In genomic region chr13:28991899-28992664, GRCm38 (mm10) we compare ENCODE assay signal across 10 mouse cellular contexts. TPM values are rescaled to one million over a fixed set of nuclear protein-coding genes. Genes with fewer than 3 reads are reported as not detected.
DNase-seq lines count a peak whose midpoint lies in the region; ATAC-seq and TF ChIP-seq lines count a peak whose summit lies in the region.
"Had no signal": no experiment of that assay in that cellular context is flagged by ENCODE, and none has a peak within 500 bp of the region (broad histone marks: within the 10 kb centered on the region; RNA-seq: fewer than 3 reads in every experiment).

No protein-coding gene starts in this region.

- H3K9me3 ChIP-seq in heart, embryonic 12.5 days (replicated peaks) = no peaks in the 10 kb centered on the region
- H3K9me3 ChIP-seq in CH12.LX (replicated peaks; ENCODE audit: low read length) = no peaks in the 10 kb centered on the region
- no peaks in the 10 kb centered on the region for H3K9me3 ChIP-seq in lung, embryonic 15.5 days
- H3K9me3 ChIP-seq in stomach, embryonic 16.5 days (replicated peaks; ENCODE audit: control insufficient read depth, low read length) = no peaks in the 10 kb centered on the region
- no peaks in the 10 kb centered on the region for H3K9me3 ChIP-seq in liver, postnatal 0 days (ENCODE audit: low read length)
- H3K9me3 ChIP-seq: neural tube, embryonic 15.5 days had no signal

- no peak for TF ChIP-seq EP300 in CH12.LX (IDR thresholded peaks at IDR 0.05; ENCODE audit: low read length)
- TF ChIP-seq EP300 in liver, postnatal 0 days (IDR thresholded peaks at IDR 0.05; ENCODE audit: low read depth) = no peak

- no peak for TF ChIP-seq CTCF in CH12.LX (conservative IDR thresholded peaks at IDR 0.05 in 1 of 2, IDR thresholded peaks at IDR 0.05 in 1 of 2; ENCODE audit: low read depth in 2 of 2, low read length in 2 of 2)
- no peak for TF ChIP-seq CTCF in liver, postnatal 0 days (IDR thresholded peaks at IDR 0.05; ENCODE audit: low read depth)
- TF ChIP-seq CTCF in cerebellum, adult 2 months (IDR thresholded peaks at IDR 0.05; ENCODE audit: borderline replicate concordance, insufficient read depth, low read depth, low read length) = no peak

- in situ Hi-C loops in CH12.LX (cut with MboI; ENCODE audit: low pct_ligation_motif_present, low pct_unique_long_range_greater_than_20kb, low sequenced_read_pairs) = no loop called here

- no peak overlapping the region for H3K9ac ChIP-seq in heart, embryonic 12.5 days
- peak overlapping the region; percentile 63 for H3K9ac ChIP-seq in CH12.LX (ENCODE audit: insufficient read depth, low read depth)
- no peak overlapping the region for H3K9ac ChIP-seq in lung, embryonic 15.5 days
- H3K9ac ChIP-seq in stomach, embryonic 16.5 days (ENCODE audit: low read length) = no peak overlapping the region
- H3K9ac ChIP-seq in liver, postnatal 0 days (replicated peaks) = no peak overlapping the region
- H3K9ac ChIP-seq: neural tube, embryonic 15.5 days had no signal

- no peaks in the 10 kb centered on the region for H3K27me3 ChIP-seq in heart, embryonic 12.5 days (replicated peaks)
- no peaks in the 10 kb centered on the region for H3K27me3 ChIP-seq in CH12.LX (replicated peaks)
- H3K27me3 ChIP-seq in lung, embryonic 15.5 days = no peaks in the 10 kb centered on the region
- no peaks in the 10 kb centered on the region for H3K27me3 ChIP-seq in stomach, embryonic 16.5 days (ENCODE audit: control insufficient read depth, insufficient read depth, low read length)
- no peaks in the 10 kb centered on the region for H3K27me3 ChIP-seq in liver, postnatal 0 days (ENCODE audit: insufficient read depth, low read length)
- H3K27me3 ChIP-seq in cerebellum, adult 2 months (ENCODE audit: control insufficient read depth, insufficient read depth, low read length) = no peaks in the 10 kb centered on the region
- H3K27me3 ChIP-seq: neural tube, embryonic 15.5 days had no signal

- no peak overlapping the region for H3K4me3 ChIP-seq in heart, embryonic 12.5 days
- peak overlapping the region; percentile 17 to 42 (median 41) for H3K4me3 ChIP-seq in CH12.LX (replicated peaks in 1 of 3; ENCODE audit: low read depth in 2 of 3, low read length in 2 of 3, poor library complexity in 1 of 3)
- no peak overlapping the region for H3K4me3 ChIP-seq in lung, embryonic 15.5 days
- no peak overlapping the region for H3K4me3 ChIP-seq in stomach, embryonic 16.5 days (replicated peaks; ENCODE audit: low read length)
- H3K4me3 ChIP-seq in liver, postnatal 0 days (ENCODE audit: low read depth, low read length) = no peak overlapping the region
- no peak overlapping the region for H3K4me3 ChIP-seq in cerebellum, adult 2 months (replicated peaks; ENCODE audit: insufficient read depth, low read depth, low read length)
- H3K4me3 ChIP-seq: neural tube, embryonic 15.5 days had no signal

- H3K27ac ChIP-seq in heart, embryonic 12.5 days (ENCODE audit: poor library complexity, severe bottlenecking) = peak overlapping the region; percentile 87
- H3K27ac ChIP-seq in CH12.LX (ENCODE audit: insufficient read depth, low read depth) = peak overlapping the region; percentile 65
- peak overlapping the region; percentile 74 for H3K27ac ChIP-seq in lung, embryonic 15.5 days
- H3K27ac ChIP-seq in stomach, embryonic 16.5 days (ENCODE audit: low read length) = peak overlapping the region; percentile 15; the same call in 1 of the 2 replicates
- H3K27ac ChIP-seq in liver, postnatal 0 days (ENCODE audit: low read depth) = no peak overlapping the region
- H3K27ac ChIP-seq in cerebellum, adult 2 months (ENCODE audit: insufficient read depth, low read length) = no peak overlapping the region
- H3K27ac ChIP-seq: neural tube, embryonic 15.5 days had no signal

- ATAC-seq in heart, embryonic 12.5 days (ENCODE audit: insufficient number of reproducible peaks, low FRiP score) = peak; percentile 48; the same call in 1 of the 2 replicates
- peak; percentile 84 for ATAC-seq in lung, embryonic 15.5 days (ENCODE audit: borderline replicate concordance, extremely low read depth, low FRiP score, low TSS enrichment)
- ATAC-seq in stomach, embryonic 16.5 days (ENCODE audit: insufficient read depth, low FRiP score) = peak; percentile 71
- ATAC-seq in liver, postnatal 0 days = no peak

- dilution Hi-C loops in CH12.LX (cut with MboI; ENCODE audit: extremely low pct_ligation_motif_present, extremely low pct_unique_long_range_greater_than_20kb, low sequenced_read_pairs) = no loop called here

- peaks cover 34% of the 10 kb centered on the region for H3K4me1 ChIP-seq in heart, embryonic 12.5 days (replicated peaks)
- H3K4me1 ChIP-seq in CH12.LX (ENCODE audit: control insufficient read depth in 1 of 2, insufficient read depth in 2 of 2) = peaks cover 10 to 45% of the 10 kb centered on the region in 2 experiments
- peaks cover 35% of the 10 kb centered on the region for H3K4me1 ChIP-seq in lung, embryonic 15.5 days
- peaks cover 12% of the 10 kb centered on the region; the same call in 1 of the 2 replicates for H3K4me1 ChIP-seq in stomach, embryonic 16.5 days (ENCODE audit: control insufficient read depth, insufficient read depth, low read length)
- peaks cover 13% of the 10 kb centered on the region for H3K4me1 ChIP-seq in liver, postnatal 0 days (ENCODE audit: insufficient read depth)
- no peaks in the 10 kb centered on the region for H3K4me1 ChIP-seq in cerebellum, adult 2 months (ENCODE audit: control insufficient read depth, insufficient read depth, low read length)
- H3K4me1 ChIP-seq: neural tube, embryonic 15.5 days had no signal

- WGBS in heart, embryonic 12.5 days = 27% methylated on average over 7 of the region's 7 CpGs
- WGBS in lung, embryonic 15.5 days = 21% methylated on average over 7 of the region's 7 CpGs
- WGBS in stomach, embryonic 16.5 days = 28% methylated on average over 7 of the region's 7 CpGs
- 41% methylated on average over 7 of the region's 7 CpGs for WGBS in liver, postnatal 0 days (ENCODE audit: insufficient replicate concordance)
- 86% methylated on average over 7 of the region's 7 CpGs for WGBS in cerebellum, adult 2 months

- no peak for TF ChIP-seq RAD21 in CH12.LX (IDR thresholded peaks at IDR 0.05; ENCODE audit: low read depth, low read length)

- DNase-seq in heart, postnatal 4 days = no peak
- DNase-seq in CH12.LX (ENCODE audit: extremely low read depth) = peak; percentile 34
- no peak for DNase-seq in cerebellum, adult 9-11 months
- DNase-seq in liver, postnatal 0 days = no peak
- DNase-seq in cerebellum, adult 2 months = no peak
- DNase-seq: kidney, adult 2 months had no signal

- no peaks in the 10 kb centered on the region for H3K79me2 ChIP-seq in CH12.LX (replicated peaks; ENCODE audit: control insufficient read depth, extremely low read depth, insufficient read depth, poor library complexity, severe bottlenecking)

- H3K4me2 ChIP-seq in heart, embryonic 12.5 days = peak overlapping the region; percentile 6
- H3K4me2 ChIP-seq in CH12.LX (ENCODE audit: insufficient read depth, low read depth, poor library complexity, severe bottlenecking) = peak overlapping the region; percentile 91
- H3K4me2 ChIP-seq in lung, embryonic 15.5 days = peak overlapping the region; percentile 29; the same call in 1 of the 2 replicates
- H3K4me2 ChIP-seq in stomach, embryonic 16.5 days (ENCODE audit: low read depth, low read length) = no peak overlapping the region
- H3K4me2 ChIP-seq in liver, postnatal 0 days (ENCODE audit: low read depth, low read length) = no peak overlapping the region
- H3K4me2 ChIP-seq: neural tube, embryonic 15.5 days had no signal

- no peaks in the 10 kb centered on the region for H3K36me3 ChIP-seq in heart, embryonic 12.5 days
- H3K36me3 ChIP-seq in CH12.LX (replicated peaks in 1 of 2; ENCODE audit: control insufficient read depth in 1 of 2, insufficient read depth in 1 of 2, low read length in 1 of 2) = no peaks in the 10 kb centered on the region
- H3K36me3 ChIP-seq in lung, embryonic 15.5 days = no peaks in the 10 kb centered on the region
- H3K36me3 ChIP-seq in stomach, embryonic 16.5 days (ENCODE audit: control insufficient read depth, insufficient read depth, low read length) = no peaks in the 10 kb centered on the region
- H3K36me3 ChIP-seq in liver, postnatal 0 days (replicated peaks; ENCODE audit: insufficient read depth, low read length) = no peaks in the 10 kb centered on the region
- H3K36me3 ChIP-seq: neural tube, embryonic 15.5 days had no signal

- no peak; the same call in 1 of the 2 replicates for TF ChIP-seq POLR2A in CH12.LX (IDR thresholded peaks at IDR 0.05; ENCODE audit: low read depth, low read length)
- TF ChIP-seq POLR2A in cerebellum, adult 2 months (IDR thresholded peaks at IDR 0.05; ENCODE audit: borderline replicate concordance, insufficient read depth, low read length) = no peak

TF ChIP-seq in CH12.LX, 34 proteins besides CTCF, POLR2A, EP300 and RAD21:
- no peak for TF ChIP-seq SMC3 (IDR thresholded peaks at IDR 0.05; ENCODE audit: low read depth, low read length)
- TF ChIP-seq CHD1 (IDR thresholded peaks at IDR 0.05; ENCODE audit: low read depth, low read length) = no peak
- TF ChIP-seq SIN3A (IDR thresholded peaks at IDR 0.05; ENCODE audit: low read length) = no peak

RNA-seq across cellular contexts. Expression of gene Sox4, which starts 38.6 kb away (rescaled TPM):
- polyA plus RNA-seq in heart, embryonic 12.5 days (2016; fragmentation: Nextera tagmentation; extraction: Ambion mirVana) = 78.2 and 84.1 TPM in 2 replicates
- 100 to 1,000 TPM; 117 to 131 TPM for total RNA-seq in heart, postnatal 4 days (2021)
- total RNA-seq in CH12.LX (2012; rRNA removed) (not detected in 2 replicates), CH12.LX (2014; rRNA removed) (0.05 TPM in 1 of 2 replicates, not detected in the other)
- not detected in 2 replicates for polyA plus RNA-seq in CH12.LX (2012; ENCODE audit: insufficient read length, low read depth)
- polyA plus RNA-seq in lung, embryonic 15.5 days (2015; fragmentation: Nextera tagmentation; extraction: Ambion mirVana) = 60.7 and 61.2 TPM in 2 replicates
- polyA plus RNA-seq in stomach, embryonic 16.5 days (2015; fragmentation: Nextera tagmentation; extraction: Ambion mirVana) = 12.5 and 16.8 TPM in 2 replicates
- polyA plus RNA-seq in liver, postnatal 0 days (2015; fragmentation: Nextera tagmentation; extraction: Ambion mirVana) = 3.6 and 4.1 TPM in 2 replicates
- 4.2 and 4.7 TPM in 2 replicates for polyA plus RNA-seq in cerebellum, adult 2 months (2012; rRNA removed)

Comparison
In these comparisons a context has a peak if more than half of its experiments do, and no peak if none do; other contexts are left out.
1. H3K27ac ChIP-seq: peak in heart, embryonic 12.5 days (single experiment), CH12.LX (single experiment), lung, embryonic 15.5 days (single experiment) and stomach, embryonic 16.5 days (single experiment); none in liver, postnatal 0 days (single experiment) and cerebellum, adult 2 months (single experiment).
2. H3K4me2 ChIP-seq: peak in heart, embryonic 12.5 days (single experiment), CH12.LX (single experiment) and lung, embryonic 15.5 days (single experiment); none in stomach, embryonic 16.5 days (single experiment) and liver, postnatal 0 days (single experiment).
3. H3K4me3 ChIP-seq: peak in CH12.LX (3 of 3); none in heart, embryonic 12.5 days (single experiment), lung, embryonic 15.5 days (single experiment), stomach, embryonic 16.5 days (single experiment), liver, postnatal 0 days (single experiment) and cerebellum, adult 2 months (single experiment).